Mouse (Mus musculus) thymus, adult 2 months (tissue): Measurements from ENCODE around the gene Gm10142. TPM values are rescaled to one million over a fixed set of nuclear protein-coding genes. Genes with fewer than 3 reads are reported as not detected.
A peak's percentile ranks its signal among the peaks of the same experiment; 100 is the strongest.

Source experiments
- DNase-seq: peaks from one replicate; pipeline ENCODE4 v3.0.0; 2021
- H3K27ac ChIP-seq: fragments of 200-500 bp; 2 replicates; pipeline ENCODE4 v1.5.1; 2012; ENCODE audit warnings: low read length, control low read depth; ENCODE audit not compliant: control insufficient read depth, insufficient read depth
- H3K27me3 ChIP-seq: fragments of 200-500 bp; 2 replicates; pipeline ENCODE4 v1.6.1; 2012; ENCODE audit warnings: mild to moderate bottlenecking, low read length, moderate library complexity, mixed read lengths; ENCODE audit not compliant: control insufficient read depth, insufficient read depth
- H3K36me3 ChIP-seq: fragments of 200-500 bp; 2 replicates; pipeline ENCODE4 v1.6.1; 2012; ENCODE audit warnings: mild to moderate bottlenecking, low read length, moderate library complexity; ENCODE audit not compliant: control insufficient read depth, insufficient read depth
- H3K4me1 ChIP-seq: fragments of 200-500 bp; replicated peaks from 2 replicates; pipeline ENCODE4 v1.6.1; 2012; ENCODE audit warnings: low read length; ENCODE audit not compliant: control insufficient read depth, insufficient read depth
- H3K4me3 ChIP-seq: fragments of 200-500 bp; 2 replicates; pipeline ENCODE4 v1.5.1; 2012; ENCODE audit warnings: mild to moderate bottlenecking, low read length, control low read depth, moderate library complexity; ENCODE audit not compliant: control insufficient read depth, insufficient read depth
- CTCF ChIP-seq: fragments of 200-500 bp; IDR thresholded peaks from 2 replicates; pipeline ENCODE4 v1.5.1; 2012; ENCODE audit warnings: mild to moderate bottlenecking, control low read depth, low read length, moderate library complexity, borderline replicate concordance; ENCODE audit not compliant: control insufficient read depth, poor library complexity, insufficient read depth; ENCODE audit errors: extremely low read depth
- POLR2A ChIP-seq: fragments of 200-500 bp; IDR thresholded peaks from 2 replicates; pipeline ENCODE4 v1.6.1; 2012; ENCODE audit warnings: mild to moderate bottlenecking, low read length, control low read depth, moderate library complexity; ENCODE audit not compliant: control insufficient read depth, poor library complexity, insufficient read depth; ENCODE audit errors: extremely low read depth
- WGBS: fragments of 180-500 bp; shearing (Covaris S2); methylation state at CpG from one replicate; pipeline ENCODE4 v1.1.7; 2018; 5-methylcytosine and 5-hydroxymethylcytosine counted together
- polyA plus RNA-seq: library from polyadenylated mRNA; depleted of rRNA; stranded (reverse); fragments of >200 nt; gene quantifications from 2 replicates; pipeline ENCODE4 v1.2.3, GENCODE M21; 2012; rRNA removed

Gm10142 gene
- not detected in 2 replicates for polyA plus RNA-seq

GRCm38 (mm10) chr10:77715507-77715906 lies at the start of gene Gm10142:
Gene Gm10142 (plus strand): TSS chr10:77715807.
- H3K4me3 ChIP-seq, result no peak within 1 kb of the TSS
- no peaks in the 10 kb centered on the region for H3K27me3 ChIP-seq
- no peaks in the 10 kb centered on the region for H3K36me3 ChIP-seq
- TF ChIP-seq CTCF (no peak), POLR2A (no peak)
- 91% methylated on average over 1 of the region's 1 CpGs for WGBS
- no peak within 1 kb of the TSS for H3K27ac ChIP-seq
- no peaks in the 10 kb centered on the region for H3K4me1 ChIP-seq
- DNase-seq, result no peak

- H3K36me3 ChIP-seq, result no peaks in the 10 kb centered on the region
- H3K4me3 ChIP-seq, result no peak overlapping the region
- DNase-seq, result peak; percentile 24
- 66% methylated on average over 8 of the region's 8 CpGs for WGBS
- H3K4me1 ChIP-seq, result peaks cover 8% of the 10 kb centered on the region
- no peaks in the 10 kb centered on the region for H3K27me3 ChIP-seq
- H3K27ac ChIP-seq, result no peak overlapping the region
- TF ChIP-seq POLR2A (no peak), CTCF (no peak)
Observed at GRCm38 (mm10) chr10:77666342-77666741, 49.3 kb upstream of the Gm10142 start.

DNA sequence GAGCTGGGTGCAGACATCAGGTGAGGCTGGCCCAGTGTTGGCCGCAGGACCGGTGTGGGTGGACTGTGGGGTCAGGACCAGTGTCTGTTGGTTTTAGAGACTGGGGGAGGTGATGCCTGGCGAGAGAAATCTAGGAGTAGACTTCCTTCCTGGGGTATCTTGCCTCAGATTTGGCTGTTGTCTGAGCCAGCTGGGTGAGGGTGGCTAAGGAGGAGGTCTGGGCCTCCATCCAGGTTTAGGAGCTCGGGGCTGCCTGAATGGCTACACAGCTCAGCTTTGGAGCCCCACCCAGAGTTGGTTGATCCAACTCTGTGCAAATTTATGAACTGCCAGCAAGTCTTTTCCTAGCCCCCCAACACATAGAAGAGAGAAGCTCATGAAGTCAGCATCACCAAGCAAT lies 48.2 kb upstream of the Gm10142 start:
- Histone ChIP-seq H3K36me3 (no peaks in the 10 kb centered on the region), H3K4me3 (no peak overlapping the region), H3K4me1 (peaks cover 8% of the 10 kb centered on the region), H3K27ac (no peak overlapping the region), H3K27me3 (no peaks in the 10 kb centered on the region)
- TF ChIP-seq CTCF (no peak), POLR2A (no peak)
- WGBS, result 73% methylated on average over 4 of the region's 4 CpGs
- DNase-seq, result no peak

- H3K27me3 ChIP-seq, result no peaks in the 10 kb centered on the region
- H3K4me1 ChIP-seq, result peaks cover 23% of the 10 kb centered on the region
- DNase-seq, result no peak
- H3K36me3 ChIP-seq, result no peaks in the 10 kb centered on the region
- TF ChIP-seq CTCF (no peak), POLR2A (no peak)
- 87% methylated on average over 4 of the region's 4 CpGs for WGBS
- H3K27ac ChIP-seq, result no peak overlapping the region
- H3K4me3 ChIP-seq, result no peak overlapping the region
Observed at GRCm38 (mm10) chr10:77670710-77671109, 44.9 kb upstream of the Gm10142 start.

DNA sequence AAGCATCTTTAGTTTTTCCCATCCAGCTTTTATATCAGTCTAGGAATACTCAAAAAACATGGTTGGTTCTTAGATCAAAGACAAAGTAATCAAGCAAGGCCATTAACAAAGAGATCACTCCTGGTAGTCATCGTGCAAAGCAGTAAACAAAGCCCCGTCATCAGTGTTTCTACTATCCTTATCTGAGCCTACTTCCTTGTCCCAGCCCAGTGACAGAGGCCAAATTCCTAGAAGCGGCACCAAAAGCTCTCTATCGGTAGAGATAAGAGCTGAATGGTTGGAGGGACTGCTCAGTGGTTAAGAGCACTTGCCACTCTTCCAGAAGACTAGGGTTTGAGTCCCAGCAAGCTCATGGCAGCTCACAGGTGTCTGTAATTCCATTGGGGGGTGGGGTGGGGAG lies 44.1 kb upstream of the Gm10142 start:
- WGBS, result 59% methylated on average over 4 of the region's 4 CpGs
- Histone ChIP-seq H3K27ac (no peak overlapping the region), H3K36me3 (no peaks in the 10 kb centered on the region), H3K4me3 (no peak overlapping the region), H3K27me3 (no peaks in the 10 kb centered on the region; the same call in 1 of the 2 replicates), H3K4me1 (peaks cover 21% of the 10 kb centered on the region)
- DNase-seq, result no peak
- TF ChIP-seq CTCF, result no peak
- no peak for TF ChIP-seq POLR2A

- Histone ChIP-seq H3K4me3 (no peak overlapping the region), H3K36me3 (no peaks in the 10 kb centered on the region), H3K4me1 (peaks cover 27% of the 10 kb centered on the region), H3K27me3 (peaks cover 5% of the 10 kb centered on the region), H3K27ac (no peak overlapping the region)
- TF ChIP-seq POLR2A, result no peak
- TF ChIP-seq CTCF, result no peak
- DNase-seq, result peak; percentile 50
- WGBS, result 36% methylated on average over 13 of the region's 13 CpGs
Observed at GRCm38 (mm10) chr10:77673765-77674164, 41.8 kb upstream of the Gm10142 start.

- no peak overlapping the region for H3K27ac ChIP-seq
- H3K27me3 ChIP-seq, result peaks cover 7% of the 10 kb centered on the region
- H3K36me3 ChIP-seq, result no peaks in the 10 kb centered on the region
- DNase-seq, result peak; percentile 32
- peak overlapping the region; percentile 2; the same call in 1 of the 2 replicates for H3K4me3 ChIP-seq
- H3K4me1 ChIP-seq, result peaks cover 27% of the 10 kb centered on the region
- 2% methylated on average over 35 of the region's 35 CpGs for WGBS
- TF ChIP-seq CTCF (no peak), POLR2A (no peak)
Observed at GRCm38 (mm10) chr10:77677562-77677961, 38.0 kb upstream of the Gm10142 start.
